Mouse (Mus musculus): ENCODE results near the gene Ncstn.

The Ncstn gene

DNA sequence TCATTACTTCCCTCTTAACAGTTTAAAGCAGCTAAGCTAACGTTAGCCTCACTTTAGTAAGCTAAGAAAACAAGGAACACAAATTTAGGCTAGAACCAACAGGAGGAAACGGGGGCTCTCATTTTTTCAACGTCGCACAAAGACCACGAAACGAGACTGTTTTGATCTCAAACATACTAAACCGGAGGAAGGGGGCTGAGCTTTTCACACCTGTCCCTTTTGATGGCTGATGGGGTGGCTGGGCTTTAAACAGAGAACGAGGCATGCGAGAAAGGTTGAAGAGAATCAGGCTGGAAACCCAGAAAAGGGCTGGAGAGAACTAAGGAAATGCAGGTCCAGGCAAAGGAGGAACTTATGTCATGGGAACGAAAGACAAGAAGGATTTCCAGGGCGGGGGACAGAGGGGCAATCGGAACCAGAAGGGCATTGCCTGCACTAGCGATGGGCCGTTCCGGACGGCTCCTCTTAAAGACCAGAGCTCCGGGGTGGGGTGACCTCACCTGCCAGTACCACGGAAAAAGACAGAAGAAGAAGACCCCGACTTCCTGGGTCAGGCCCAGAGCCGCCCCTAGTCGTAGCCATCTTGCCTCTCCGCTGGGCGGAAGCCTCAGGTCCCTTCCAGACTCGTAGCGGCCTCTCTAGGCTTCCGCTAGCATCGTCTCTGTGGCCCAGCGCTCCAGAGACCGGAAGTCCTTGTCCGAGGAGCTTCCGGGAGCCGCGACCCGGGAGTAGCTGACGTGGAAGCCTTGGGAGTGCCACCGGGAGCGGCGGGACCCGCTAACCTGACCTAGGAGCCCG lies at the start of gene Ncstn, which contains the start of gene Copa:
Gene Ncstn (minus strand): TSS at position 695 of the 798 bp plus-strand sequence.
Gene Copa (plus strand): TSS at position 429 of the 798 bp plus-strand sequence.
- no peak for TF ChIP-seq CTCF (conservative IDR thresholded peaks at IDR 0.05; ENCODE audit: low read length)
- TF ChIP-seq NANOG (IDR thresholded peaks at IDR 0.05; ENCODE audit: borderline replicate concordance, low read length), result no peak
- no peak for TF ChIP-seq POU5F1 (IDR thresholded peaks at IDR 0.05; ENCODE audit: borderline replicate concordance, low read length)
- Histone ChIP-seq H3K4me1 (replicated peaks; ENCODE audit: low read depth, low read length) (peaks cover 10% of the 10 kb centered on the region), H3K36me3 (ENCODE audit: insufficient read depth, low read length) (peaks cover 29% of the 10 kb centered on the region), H3K9me3 (ENCODE audit: low read length) (no peaks in the 10 kb centered on the region), H3K27me3 (ENCODE audit: insufficient read depth, low read length) (no peaks in the 10 kb centered on the region), H3K4me3 (replicated peaks; ENCODE audit: low read length) (peak within 1 kb of the TSS; percentile 91)

DNA sequence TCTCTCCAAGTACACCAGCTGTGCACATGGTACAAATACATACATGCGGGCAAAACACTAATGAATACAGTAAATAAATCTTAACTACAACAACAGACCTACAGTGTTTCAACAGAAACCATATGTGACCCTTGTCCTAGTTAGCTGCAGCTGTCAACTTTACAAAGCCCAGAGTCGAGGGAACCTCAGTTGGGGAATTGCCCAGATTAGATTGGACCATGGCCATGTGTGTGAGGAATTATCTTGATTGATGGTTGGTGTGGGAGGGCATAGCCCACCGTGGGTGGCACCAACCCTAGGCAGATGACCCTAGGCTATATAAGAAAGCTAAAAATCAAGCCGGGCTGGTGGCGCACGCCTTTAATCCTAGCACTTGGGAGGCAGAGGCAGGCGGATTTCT lies 49.7 kb upstream of the Ncstn start:
- peaks cover 80% of the 10 kb centered on the region for H3K36me3 ChIP-seq (ENCODE audit: insufficient read depth, low read length)
- H3K4me3 ChIP-seq (replicated peaks; ENCODE audit: low read length), result no peak overlapping the region
- peaks cover 42% of the 10 kb centered on the region for H3K4me1 ChIP-seq (replicated peaks; ENCODE audit: low read depth, low read length)
- TF ChIP-seq NANOG (IDR thresholded peaks at IDR 0.05; ENCODE audit: borderline replicate concordance, low read length) (no peak), POU5F1 (IDR thresholded peaks at IDR 0.05; ENCODE audit: borderline replicate concordance, low read length) (no peak), CTCF (conservative IDR thresholded peaks at IDR 0.05; ENCODE audit: low read length) (no peak)
- H3K27me3 ChIP-seq (ENCODE audit: insufficient read depth, low read length), result no peaks in the 10 kb centered on the region
- no peaks in the 10 kb centered on the region for H3K9me3 ChIP-seq (ENCODE audit: low read length)

DNA sequence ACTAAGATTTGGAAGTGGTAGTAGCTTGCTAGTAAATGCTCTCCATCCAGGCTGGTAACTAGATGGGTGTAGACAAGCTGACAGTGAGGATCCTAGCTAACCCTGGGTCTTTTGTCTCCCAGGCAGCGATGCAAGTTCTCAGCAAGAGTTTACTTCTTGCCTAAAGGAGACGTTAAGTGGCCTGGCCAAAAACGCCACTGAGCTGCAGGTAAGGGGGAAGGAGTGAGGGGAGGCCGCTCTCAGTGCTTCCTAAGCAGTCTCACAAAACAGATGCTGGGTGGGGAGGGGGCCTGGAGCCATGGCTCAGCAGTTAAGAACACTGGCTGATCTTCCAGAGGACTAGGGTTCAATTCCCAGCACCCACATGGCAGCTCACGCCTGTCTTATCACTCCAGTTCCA lies 47.2 kb upstream of the Ncstn start:
- H3K9me3 ChIP-seq (ENCODE audit: low read length), result no peaks in the 10 kb centered on the region
- H3K4me1 ChIP-seq (replicated peaks; ENCODE audit: low read depth, low read length), result peaks cover 49% of the 10 kb centered on the region
- TF ChIP-seq CTCF (conservative IDR thresholded peaks at IDR 0.05; ENCODE audit: low read length) (no peak), POU5F1 (IDR thresholded peaks at IDR 0.05; ENCODE audit: borderline replicate concordance, low read length) (no peak), NANOG (IDR thresholded peaks at IDR 0.05; ENCODE audit: borderline replicate concordance, low read length) (no peak)
- H3K27me3 ChIP-seq (ENCODE audit: insufficient read depth, low read length), result no peaks in the 10 kb centered on the region
- H3K4me3 ChIP-seq (replicated peaks; ENCODE audit: low read length), result no peak overlapping the region
- peaks cover 64% of the 10 kb centered on the region for H3K36me3 ChIP-seq (ENCODE audit: insufficient read depth, low read length)

DNA sequence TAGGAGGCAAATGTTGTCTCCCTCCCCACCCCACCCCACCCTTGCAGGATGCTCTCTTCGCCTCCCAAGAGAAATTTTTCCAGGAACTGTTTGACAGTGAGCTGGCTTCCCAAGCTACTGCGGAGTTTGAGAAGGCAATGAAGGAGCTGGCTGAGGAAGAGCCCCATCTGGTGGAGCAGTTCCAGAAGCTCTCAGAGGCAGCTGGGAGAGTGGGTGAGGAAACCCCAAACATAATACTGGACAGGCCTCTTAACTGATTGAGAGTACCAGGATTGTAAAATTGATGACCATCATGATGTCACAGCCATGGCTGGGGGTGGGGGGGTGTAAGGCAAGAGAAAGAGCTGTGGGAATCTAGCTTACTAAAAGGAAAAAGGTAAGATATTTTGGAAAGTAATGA lies 46.5 kb upstream of the Ncstn start:
- H3K9me3 ChIP-seq (ENCODE audit: low read length), result no peaks in the 10 kb centered on the region
- no peak for TF ChIP-seq NANOG (IDR thresholded peaks at IDR 0.05; ENCODE audit: borderline replicate concordance, low read length)
- TF ChIP-seq POU5F1 (IDR thresholded peaks at IDR 0.05; ENCODE audit: borderline replicate concordance, low read length), result no peak
- TF ChIP-seq CTCF (conservative IDR thresholded peaks at IDR 0.05; ENCODE audit: low read length), result peak; percentile 22
- H3K27me3 ChIP-seq (ENCODE audit: insufficient read depth, low read length), result no peaks in the 10 kb centered on the region
- peaks cover 44% of the 10 kb centered on the region for H3K4me1 ChIP-seq (replicated peaks; ENCODE audit: low read depth, low read length)
- H3K36me3 ChIP-seq (ENCODE audit: insufficient read depth, low read length), result peaks cover 57% of the 10 kb centered on the region
- no peak overlapping the region for H3K4me3 ChIP-seq (replicated peaks; ENCODE audit: low read length)

DNA sequence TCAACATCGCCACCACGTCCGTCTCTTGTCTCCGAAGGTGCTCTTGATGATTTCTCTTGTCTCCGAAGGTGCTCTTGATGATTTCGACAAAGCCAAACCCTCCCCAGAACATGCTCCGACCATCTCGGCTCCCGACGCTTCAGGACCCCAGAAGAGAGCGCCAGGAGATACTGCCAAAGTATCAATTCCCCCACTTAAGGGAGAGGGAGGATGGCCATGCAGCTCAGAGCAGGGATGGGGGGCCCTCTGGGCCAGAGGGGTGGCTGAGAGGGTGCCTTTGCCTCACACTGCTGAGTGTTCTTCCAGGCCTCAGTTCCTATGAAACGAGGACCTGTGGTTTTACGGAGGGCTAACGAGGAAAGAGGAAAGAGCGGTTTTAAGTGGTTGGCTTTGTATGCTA lies 46.0 kb upstream of the Ncstn start:
- H3K4me3 ChIP-seq (replicated peaks; ENCODE audit: low read length), result peak overlapping the region; percentile 37; the same call in 1 of the 2 replicates
- H3K36me3 ChIP-seq (ENCODE audit: insufficient read depth, low read length), result peaks cover 52% of the 10 kb centered on the region
- H3K9me3 ChIP-seq (ENCODE audit: low read length), result no peaks in the 10 kb centered on the region
- no peaks in the 10 kb centered on the region for H3K27me3 ChIP-seq (ENCODE audit: insufficient read depth, low read length)
- TF ChIP-seq NANOG (IDR thresholded peaks at IDR 0.05; ENCODE audit: borderline replicate concordance, low read length) (no peak), POU5F1 (IDR thresholded peaks at IDR 0.05; ENCODE audit: borderline replicate concordance, low read length) (no peak), CTCF (conservative IDR thresholded peaks at IDR 0.05; ENCODE audit: low read length) (no peak)
- H3K4me1 ChIP-seq (replicated peaks; ENCODE audit: low read depth, low read length), result peaks cover 40% of the 10 kb centered on the region

DNA sequence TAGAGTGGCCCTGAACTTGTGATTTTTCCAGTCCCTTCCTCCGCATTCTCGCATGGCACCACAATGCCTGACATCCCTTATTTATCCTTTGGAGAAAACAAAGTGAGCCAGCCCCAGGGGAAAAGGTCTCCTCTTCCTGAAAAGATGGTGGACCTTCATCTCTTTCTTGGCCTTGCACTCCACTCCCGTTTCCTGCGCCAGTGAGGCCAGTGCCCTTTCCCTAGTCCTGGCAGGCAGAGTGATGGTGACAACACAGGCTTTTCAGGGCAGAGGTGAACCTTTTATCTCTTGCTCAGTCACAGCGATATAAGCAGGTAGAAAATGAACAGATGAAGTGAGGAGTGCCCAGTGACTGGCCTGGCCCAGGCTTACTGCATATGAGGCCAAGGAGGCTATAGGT lies 44.9 kb upstream of the Ncstn start:
- peaks cover 52% of the 10 kb centered on the region for H3K36me3 ChIP-seq (ENCODE audit: insufficient read depth, low read length)
- H3K4me3 ChIP-seq (replicated peaks; ENCODE audit: low read length), result peak overlapping the region; percentile 96
- H3K27me3 ChIP-seq (ENCODE audit: insufficient read depth, low read length), result no peaks in the 10 kb centered on the region
- TF ChIP-seq CTCF (conservative IDR thresholded peaks at IDR 0.05; ENCODE audit: low read length) (no peak), POU5F1 (IDR thresholded peaks at IDR 0.05; ENCODE audit: borderline replicate concordance, low read length) (no peak), NANOG (IDR thresholded peaks at IDR 0.05; ENCODE audit: borderline replicate concordance, low read length) (no peak)
- peaks cover 31% of the 10 kb centered on the region for H3K4me1 ChIP-seq (replicated peaks; ENCODE audit: low read depth, low read length)
- no peaks in the 10 kb centered on the region for H3K9me3 ChIP-seq (ENCODE audit: low read length)

DNA sequence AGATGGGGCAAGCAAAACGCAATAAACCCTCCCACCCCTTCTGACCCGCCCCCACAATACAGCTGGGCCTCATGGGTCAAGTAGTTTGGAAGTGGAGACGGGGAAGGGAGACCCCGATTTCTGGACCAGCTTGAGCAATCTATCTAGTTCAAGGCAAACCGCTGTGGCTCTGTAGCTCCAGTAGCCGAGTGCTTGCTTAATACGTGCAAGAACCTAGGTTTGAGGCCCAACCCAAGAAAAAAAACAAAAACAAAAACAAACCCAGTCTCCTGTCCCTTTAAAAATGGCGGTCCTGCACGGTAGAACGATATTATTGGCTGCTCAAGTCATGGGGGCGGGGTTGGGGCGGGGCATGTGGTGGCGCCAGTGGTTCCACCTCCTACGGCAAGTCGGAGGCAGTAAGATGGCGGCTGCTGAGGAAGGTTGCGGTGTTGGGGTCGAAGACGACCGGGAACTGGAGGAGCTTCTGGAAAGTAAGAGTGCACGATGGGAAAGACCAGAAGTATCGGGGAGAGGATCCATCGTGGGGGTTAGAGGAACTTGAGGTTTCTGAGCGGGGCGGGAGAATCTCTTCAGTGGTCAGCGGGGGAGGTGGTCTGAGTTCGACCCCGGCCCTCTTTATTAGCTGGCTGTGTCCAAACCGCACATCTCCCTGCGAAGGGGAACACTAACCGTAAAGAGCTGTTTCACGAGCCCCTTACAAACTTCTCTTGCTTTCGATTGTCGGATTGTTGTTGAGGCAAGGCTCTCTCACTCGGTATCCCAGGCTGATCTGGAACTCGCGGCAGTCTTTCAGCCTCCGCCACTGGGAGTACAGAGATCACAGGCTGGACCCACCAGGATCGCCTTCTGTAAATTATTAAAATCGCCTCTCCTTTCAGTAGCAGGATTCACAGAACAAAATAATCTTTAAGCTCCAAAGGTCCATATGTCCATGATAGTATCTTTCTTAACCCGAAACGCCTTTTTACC lies 44.1 kb upstream of the Ncstn start, which contains the start of gene Pex19:
Gene Pex19 (plus strand): TSS at position 380 of the 972 bp plus-strand sequence.
- peaks cover 31% of the 10 kb centered on the region for H3K4me1 ChIP-seq (replicated peaks; ENCODE audit: low read depth, low read length)
- no peaks in the 10 kb centered on the region for H3K9me3 ChIP-seq (ENCODE audit: low read length)
- peak within 1 kb of the TSS; percentile 96 for H3K4me3 ChIP-seq (replicated peaks; ENCODE audit: low read length)
- H3K36me3 ChIP-seq (ENCODE audit: insufficient read depth, low read length), result peaks cover 52% of the 10 kb centered on the region
- H3K27me3 ChIP-seq (ENCODE audit: insufficient read depth, low read length), result no peaks in the 10 kb centered on the region
- TF ChIP-seq CTCF (conservative IDR thresholded peaks at IDR 0.05; ENCODE audit: low read length), result no peak
- TF ChIP-seq POU5F1 (IDR thresholded peaks at IDR 0.05; ENCODE audit: borderline replicate concordance, low read length), result no peak
- TF ChIP-seq NANOG (IDR thresholded peaks at IDR 0.05; ENCODE audit: borderline replicate concordance, low read length), result no peak

DNA sequence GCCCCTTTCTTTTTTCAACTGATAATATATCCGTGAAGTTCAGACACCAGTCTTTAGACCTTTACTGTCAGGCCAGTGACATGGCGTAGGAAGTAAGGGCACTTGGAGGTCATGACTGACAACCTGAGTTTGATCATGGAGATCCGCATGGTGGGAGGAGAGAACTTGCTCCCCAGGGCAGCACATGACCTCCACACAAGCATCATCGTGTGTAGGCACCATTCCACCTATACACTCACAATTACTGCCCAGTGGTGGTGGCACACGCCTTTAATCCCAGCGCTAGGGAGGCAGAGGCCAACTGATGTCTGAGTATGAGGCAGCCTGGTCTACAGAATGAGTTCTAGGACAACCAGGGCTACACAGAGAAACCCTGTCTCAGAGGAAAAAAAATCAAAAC lies 42.0 kb upstream of the Ncstn start:
- peaks cover 53% of the 10 kb centered on the region for H3K36me3 ChIP-seq (ENCODE audit: insufficient read depth, low read length)
- H3K4me3 ChIP-seq (replicated peaks; ENCODE audit: low read length), result no peak overlapping the region
- H3K4me1 ChIP-seq (replicated peaks; ENCODE audit: low read depth, low read length), result peaks cover 27% of the 10 kb centered on the region
- no peak for TF ChIP-seq CTCF (conservative IDR thresholded peaks at IDR 0.05; ENCODE audit: low read length)
- no peaks in the 10 kb centered on the region for H3K27me3 ChIP-seq (ENCODE audit: insufficient read depth, low read length)
- H3K9me3 ChIP-seq (ENCODE audit: low read length), result no peaks in the 10 kb centered on the region
